Mouse (Mus musculus): ENCODE measurements around the gene Tmtc3.
"Not testable (repeated sequence)": the region's sequence is repeated elsewhere in the genome, so short reads cannot be mapped to it uniquely, and the experiment has no call there.

The Tmtc3 gene

GRCm38 (mm10) chr10:100487097-100487978 is at the start of gene Tmtc3, which contains the start of gene Cep290:
Gene Tmtc3, minus strand, starts transcription at chr10:100487350.
Gene Cep290, plus strand, starts transcription at chr10:100487558.
- in situ Hi-C loops (cut with MboI, MseI): no loop called here

- in situ Hi-C loops (cut with MboI, MseI): loop anchor here (25.0 kb wide), 1 partner anchor 1888 kb away; no protein-coding TSS in a partner anchor
These were observed 37.6 kb upstream of the Tmtc3 start for GRCm38 (mm10) chr10:100524499-100525390.

- in situ Hi-C loops (cut with MboI, MseI): no loop called here
These were observed 35.2 kb upstream of the Tmtc3 start for GRCm38 (mm10) chr10:100522330-100522729.

GRCm38 (mm10) chr10:100521617-100522016 is 34.5 kb upstream of the Tmtc3 start:
- in situ Hi-C loops (cut with MboI, MseI): no loop called here

- in situ Hi-C loops (cut with MboI, MseI): no loop called here
These were observed 21.0 kb upstream of the Tmtc3 start for GRCm38 (mm10) chr10:100508170-100508569.

GRCm38 (mm10) chr10:100498309-100498708 is 11.2 kb upstream of the Tmtc3 start:
- in situ Hi-C loops (cut with MboI, MseI): no loop called here

- in situ Hi-C loops (cut with MboI, MseI): no loop called here
These were observed 4.8 kb upstream of the Tmtc3 start for GRCm38 (mm10) chr10:100491916-100492315.

GRCm38 (mm10) chr10:100486701-100487096 is 451 bp downstream of the Tmtc3 start:
- in situ Hi-C loops (cut with MboI, MseI): no loop called here

GRCm38 (mm10) chr10:100479538-100479937 is 7.6 kb downstream of the Tmtc3 start:
- in situ Hi-C loops (cut with MboI, MseI): no loop called here

- in situ Hi-C loops (cut with MboI, MseI): no loop called here
These were observed 12.1 kb downstream of the Tmtc3 start for GRCm38 (mm10) chr10:100475040-100475439.

GRCm38 (mm10) chr10:100460515-100460914 is 26.6 kb downstream of the Tmtc3 start:
- in situ Hi-C loops (cut with MboI, MseI): no loop called here

GRCm38 (mm10) chr10:100449394-100449793 is 37.8 kb downstream of the Tmtc3 start:
- in situ Hi-C loops (cut with MboI, MseI): no loop called here

- in situ Hi-C loops (cut with MboI, MseI): no loop called here
These were observed 59.6 kb downstream of the Tmtc3 start for GRCm38 (mm10) chr10:100427592-100427991.

- in situ Hi-C loops (cut with MboI, MseI): loop anchor here (5.0 kb wide), 1 partner anchor 618 kb away; no protein-coding TSS in a partner anchor
These were observed 71.6 kb downstream of the Tmtc3 start for GRCm38 (mm10) chr10:100415566-100415965.

GRCm38 (mm10) chr10:100402301-100402700 is 84.8 kb downstream of the Tmtc3 start:
- in situ Hi-C loops (cut with MboI, MseI): not testable (repeated sequence)
